Mouse (Mus musculus) megakaryocyte, embryonic 14.5 days (primary cell): ENCODE measurements around the gene Cntd1.

Experiments
- FLI1 ChIP-seq: IDR thresholded peaks from 2 replicates; pipeline ENCODE4 v1.6.1; 2012; ENCODE audit warnings: low read length, inconsistent platforms, mixed read lengths
- GATA1 ChIP-seq: IDR thresholded peaks from 3 replicates; pipeline ENCODE4 v1.6.1; 2012; ENCODE audit warnings: mixed read lengths, low read length, inconsistent platforms, borderline replicate concordance

DNA sequence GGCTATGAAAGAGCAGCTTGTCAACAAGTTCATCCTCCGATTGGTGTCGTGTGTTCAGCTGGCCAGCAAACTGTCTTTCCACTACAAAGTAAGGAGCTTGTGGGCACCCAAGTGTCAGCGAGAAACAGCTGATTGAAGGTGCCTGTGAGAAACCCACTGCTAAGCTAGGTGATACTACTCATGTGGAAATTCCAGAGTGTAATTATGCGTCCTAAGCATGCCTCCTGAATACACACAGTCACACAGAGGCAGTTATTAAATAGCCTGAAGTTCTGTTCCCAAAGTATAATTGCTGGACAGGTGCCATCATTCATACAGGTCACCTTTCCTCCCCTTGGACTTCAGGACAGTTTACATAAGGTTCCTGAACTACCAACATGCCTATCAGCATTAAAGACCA, 5.0 kb downstream of the Cntd1 start:
- TF ChIP-seq GATA1 (no peak), FLI1 (no peak)
